Mouse (Mus musculus) G1E (cell line): ENCODE results near the gene Rhobtb1. TPM values are rescaled to one million over a fixed set of nuclear protein-coding genes. Genes with fewer than 3 reads are reported as not detected.

Experiments used
- ATAC-seq: 2 replicates; pipeline ENCODE4 v1.8.0; 2016; ENCODE audit warnings: mild to moderate bottlenecking; ENCODE audit not compliant: insufficient number of reproducible peaks, poor library complexity, low FRiP score, severe bottlenecking; ENCODE audit errors: extremely low read depth
- DNase-seq: peaks from one replicate; pipeline ENCODE4 v3.0.0; 2012; ENCODE audit warnings: low spot score
- H3K27me3 ChIP-seq: 2 replicates; pipeline ENCODE4 v1.6.1; 2012; ENCODE audit warnings: mild to moderate bottlenecking, low read length, inconsistent platforms; ENCODE audit not compliant: insufficient read depth
- H3K36me3 ChIP-seq: replicated peaks from 2 replicates; pipeline ENCODE3; 2012; ENCODE audit warnings: mild to moderate bottlenecking, inconsistent platforms
- H3K4me1 ChIP-seq: 2 replicates; pipeline ENCODE4 v1.6.1; 2012; ENCODE audit warnings: low read depth, low read length, inconsistent platforms, mixed read lengths; ENCODE audit not compliant: insufficient read depth
- H3K4me3 ChIP-seq: 2 replicates; pipeline ENCODE4 v1.5.1; 2012; ENCODE audit warnings: low read depth, mild to moderate bottlenecking, inconsistent platforms, low read length, moderate library complexity, mixed read lengths
- H3K9me3 ChIP-seq: replicated peaks from 2 replicates; pipeline ENCODE4 v1.6.1; 2012; ENCODE audit warnings: inconsistent platforms
- CTCF ChIP-seq: IDR thresholded peaks from 2 replicates; pipeline ENCODE4 v1.5.1; 2012; ENCODE audit warnings: low read depth, low read length, inconsistent platforms, mixed read lengths
- GATA1 ChIP-seq: IDR thresholded peaks from 2 replicates; pipeline ENCODE4 v1.6.1; 2012; ENCODE audit warnings: borderline replicate concordance, low read length, inconsistent platforms, mixed read lengths
- GATA2 ChIP-seq: IDR thresholded peaks from 2 replicates; pipeline ENCODE4 v1.6.1; 2012; ENCODE audit warnings: low read depth, low read length, inconsistent platforms, borderline replicate concordance
- POLR2AphosphoS5 ChIP-seq: IDR thresholded peaks from 2 replicates; pipeline ENCODE4 v1.6.1; 2012; ENCODE audit warnings: low read depth, low read length, inconsistent platforms; ENCODE audit not compliant: insufficient replicate concordance
- TAL1 ChIP-seq: conservative IDR thresholded peaks from 2 replicates; pipeline ENCODE4 v1.6.1; 2012; ENCODE audit warnings: low read depth, low read length, inconsistent platforms, mixed read lengths
- polyA plus RNA-seq: library from polyadenylated mRNA; stranded (reverse); fragments of >175 nt; gene quantifications from 2 replicates; pipeline ENCODE4 v1.2.3, GENCODE M21; 2012
- total RNA-seq, 2 experiments: library from RNA; stranded (forward) in 1 of 2; stranded (reverse) in 1 of 2; fragments of 200-1000 nt in 1 of 2; fragments of >200 nt in 1 of 2; fragmentation: Nextera tagmentation in 1 of 2; gene quantifications; 2 replicates each; pipeline ENCODE4 v1.2.3; 2014 to 2017

Rhobtb1 gene
- total and polyA plus RNA-seq, 3 experiments: 0.05 TPM; not detected in 2

GRCm38 (mm10) chr10:69258588-69258987 lies 107.4 kb downstream of the Rhobtb1 start:
- Histone ChIP-seq H3K9me3 (peaks cover 45% of the 10 kb centered on the region), H3K27me3 (no peaks in the 10 kb centered on the region), H3K4me1 (no peaks in the 10 kb centered on the region), H3K36me3 (no peaks in the 10 kb centered on the region), H3K4me3 (no peak overlapping the region)
- TF ChIP-seq GATA1 (no peak), GATA2 (no peak), TAL1 (no peak), POLR2AphosphoS5 (no peak), CTCF (no peak)
- DNase-seq (no peak), ATAC-seq (no peak)

- H3K4me1 ChIP-seq: no peaks in the 10 kb centered on the region
- no peak for DNase-seq
- H3K27me3 ChIP-seq: no peaks in the 10 kb centered on the region
- TF ChIP-seq GATA2: no peak
- no peak for TF ChIP-seq TAL1
- TF ChIP-seq GATA1: no peak
- TF ChIP-seq CTCF: no peak
- TF ChIP-seq POLR2AphosphoS5: no peak
- H3K36me3 ChIP-seq: no peaks in the 10 kb centered on the region
- no peak for ATAC-seq
- peaks cover 44% of the 10 kb centered on the region for H3K9me3 ChIP-seq
- H3K4me3 ChIP-seq: no peak overlapping the region
These were observed 107.9 kb downstream of the Rhobtb1 start for GRCm38 (mm10) chr10:69259161-69259560.

- Histone ChIP-seq H3K36me3 (no peaks in the 10 kb centered on the region), H3K9me3 (peaks cover 38% of the 10 kb centered on the region), H3K4me3 (no peak overlapping the region), H3K27me3 (no peaks in the 10 kb centered on the region), H3K4me1 (no peaks in the 10 kb centered on the region)
- ATAC-seq (no peak), DNase-seq (no peak)
- no peak for TF ChIP-seq POLR2AphosphoS5
- no peak for TF ChIP-seq GATA2
- no peak for TF ChIP-seq CTCF
- TF ChIP-seq TAL1: no peak
- no peak for TF ChIP-seq GATA1
These were observed 108.7 kb downstream of the Rhobtb1 start for GRCm38 (mm10) chr10:69259929-69260328.

- no peak for TF ChIP-seq POLR2AphosphoS5
- no peak for TF ChIP-seq GATA1
- TF ChIP-seq CTCF: no peak
- no peak for TF ChIP-seq TAL1
- TF ChIP-seq GATA2: no peak
- H3K4me3 ChIP-seq: no peak overlapping the region
- H3K36me3 ChIP-seq: no peaks in the 10 kb centered on the region
- peaks cover 51% of the 10 kb centered on the region for H3K9me3 ChIP-seq
- no peaks in the 10 kb centered on the region for H3K27me3 ChIP-seq
- H3K4me1 ChIP-seq: no peaks in the 10 kb centered on the region
- no peak for ATAC-seq
- no peak for DNase-seq
These were observed 111.9 kb downstream of the Rhobtb1 start for GRCm38 (mm10) chr10:69262918-69263822.

GRCm38 (mm10) chr10:69263906-69264305 lies 112.7 kb downstream of the Rhobtb1 start:
- Histone ChIP-seq H3K36me3 (no peaks in the 10 kb centered on the region), H3K4me1 (no peaks in the 10 kb centered on the region), H3K27me3 (no peaks in the 10 kb centered on the region), H3K4me3 (no peak overlapping the region), H3K9me3 (peaks cover 51% of the 10 kb centered on the region)
- ATAC-seq: no peak
- TF ChIP-seq POLR2AphosphoS5: no peak
- no peak for TF ChIP-seq CTCF
- no peak for TF ChIP-seq GATA2
- TF ChIP-seq TAL1: no peak
- no peak for TF ChIP-seq GATA1
- DNase-seq: no peak

- H3K36me3 ChIP-seq: no peaks in the 10 kb centered on the region
- no peak for TF ChIP-seq GATA1
- no peak for TF ChIP-seq POLR2AphosphoS5
- TF ChIP-seq CTCF: no peak
- TF ChIP-seq GATA2: no peak
- TF ChIP-seq TAL1: no peak
These were observed 114.2 kb downstream of the Rhobtb1 start for GRCm38 (mm10) chr10:69265421-69265820.

More at GRCm38 (mm10) chr10:69265421-69265820, 114.2 kb downstream of the Rhobtb1 start:
- DNase-seq (no peak), ATAC-seq (no peak)
- H3K4me1 ChIP-seq: no peaks in the 10 kb centered on the region
- H3K9me3 ChIP-seq: peaks cover 44% of the 10 kb centered on the region
- H3K4me3 ChIP-seq: no peak overlapping the region
- no peaks in the 10 kb centered on the region for H3K27me3 ChIP-seq
